Mouse (Mus musculus) ES-Bruce4 (cell line): Measurements from ENCODE around the gene Zfp710.

Experiments used
- CTCF ChIP-seq: IDR thresholded peaks from one replicate; pipeline ENCODE4 v1.8.1; 2011; ENCODE audit warnings: low read depth, low read length
- EP300 ChIP-seq: IDR thresholded peaks from 2 replicates; pipeline ENCODE4 v1.6.1; 2011; ENCODE audit warnings: low read depth, low read length; ENCODE audit not compliant: insufficient read depth
- POLR2A ChIP-seq: IDR thresholded peaks from one replicate; pipeline ENCODE4 v1.8.1; 2011; ENCODE audit warnings: low read length; ENCODE audit not compliant: insufficient read depth

GRCm38 (mm10) chr7:80113989-80114388 is 89.4 kb downstream of the Zfp710 start:
- TF ChIP-seq CTCF: no peak
- TF ChIP-seq EP300: peak; percentile 71; the same call in 1 of the 2 replicates
- no peak for TF ChIP-seq POLR2A
